Mouse (Mus musculus): ENCODE measurements around the gene Pepd. TPM values are rescaled to one million over a fixed set of nuclear protein-coding genes. Genes with fewer than 3 reads are reported as not detected.

The Pepd gene
- polyA plus RNA-seq, 1 experiment from 2014 or later = 63.7 TPM

GRCm38 (mm10) chr7:35027801-35028420 lies 115.7 kb downstream of the Pepd start:
- no peaks in the 10 kb centered on the region for H3K27me3 ChIP-seq (ENCODE audit: control insufficient read depth, insufficient read depth, low read length)
- no peak overlapping the region for H3K9ac ChIP-seq (replicated peaks; ENCODE audit: low read depth, low read length)
- H3K4me2 ChIP-seq (replicated peaks; ENCODE audit: low read depth, low read length) = no peak overlapping the region
- H3K27ac ChIP-seq (ENCODE audit: low read length) = no peak overlapping the region; the same call in 1 of the 2 replicates
- H3K4me1 ChIP-seq (ENCODE audit: control insufficient read depth, insufficient read depth, low read length) = no peaks in the 10 kb centered on the region
- WGBS = 61% methylated on average over 9 of the region's 9 CpGs
- 0 out of 2 replicates have a peak, but pooled peaks cover 3% of the 10 kb centered on the region for H3K36me3 ChIP-seq (ENCODE audit: control insufficient read depth, insufficient read depth, low read length)
- no peaks in the 10 kb centered on the region for H3K9me3 ChIP-seq (ENCODE audit: control insufficient read depth, low read depth, low read length)
- ATAC-seq (ENCODE audit: insufficient number of reproducible peaks, insufficient read depth, low FRiP score, low read depth) = no peak
- H3K4me3 ChIP-seq (ENCODE audit: low read depth, low read length) = no peak overlapping the region

- H3K27ac ChIP-seq (ENCODE audit: low read length) = no peak overlapping the region
- no peaks in the 10 kb centered on the region for H3K27me3 ChIP-seq (ENCODE audit: control insufficient read depth, insufficient read depth, low read length)
- no peak overlapping the region for H3K9ac ChIP-seq (replicated peaks; ENCODE audit: low read depth, low read length)
- H3K4me2 ChIP-seq (replicated peaks; ENCODE audit: low read depth, low read length) = no peak overlapping the region
- ATAC-seq (ENCODE audit: insufficient number of reproducible peaks, insufficient read depth, low FRiP score, low read depth) = no peak
- no peak overlapping the region for H3K4me3 ChIP-seq (ENCODE audit: low read depth, low read length)
- H3K36me3 ChIP-seq (ENCODE audit: control insufficient read depth, insufficient read depth, low read length) = 0 out of 2 replicates have a peak, but pooled peaks cover 3% of the 10 kb centered on the region
- no peaks in the 10 kb centered on the region for H3K4me1 ChIP-seq (ENCODE audit: control insufficient read depth, insufficient read depth, low read length)
- 90% methylated on average over 16 of the region's 16 CpGs for WGBS
- no peaks in the 10 kb centered on the region for H3K9me3 ChIP-seq (ENCODE audit: control insufficient read depth, low read depth, low read length)
Observed at GRCm38 (mm10) chr7:35028559-35028958, 116.4 kb downstream of the Pepd start.

- H3K4me2 ChIP-seq (replicated peaks; ENCODE audit: low read depth, low read length) = no peak overlapping the region
- no peak overlapping the region for H3K9ac ChIP-seq (replicated peaks; ENCODE audit: low read depth, low read length)
- H3K36me3 ChIP-seq (ENCODE audit: control insufficient read depth, insufficient read depth, low read length) = 0 out of 2 replicates have a peak, but pooled peaks cover 3% of the 10 kb centered on the region
- H3K9me3 ChIP-seq (ENCODE audit: control insufficient read depth, low read depth, low read length) = no peaks in the 10 kb centered on the region
- H3K27me3 ChIP-seq (ENCODE audit: control insufficient read depth, insufficient read depth, low read length) = no peaks in the 10 kb centered on the region
- no peaks in the 10 kb centered on the region for H3K4me1 ChIP-seq (ENCODE audit: control insufficient read depth, insufficient read depth, low read length)
- ATAC-seq (ENCODE audit: insufficient number of reproducible peaks, insufficient read depth, low FRiP score, low read depth) = no peak; the same call in 1 of the 2 replicates
- H3K4me3 ChIP-seq (ENCODE audit: low read depth, low read length) = no peak overlapping the region
- 83% methylated on average over 5 of the region's 5 CpGs for WGBS
- H3K27ac ChIP-seq (ENCODE audit: low read length) = no peak overlapping the region
Observed at GRCm38 (mm10) chr7:35029228-35029627, 117.0 kb downstream of the Pepd start.

GRCm38 (mm10) chr7:35029648-35030047 lies 117.5 kb downstream of the Pepd start:
- Histone ChIP-seq H3K36me3 (ENCODE audit: control insufficient read depth, insufficient read depth, low read length) (0 out of 2 replicates have a peak, but pooled peaks cover 3% of the 10 kb centered on the region), H3K9ac (replicated peaks; ENCODE audit: low read depth, low read length) (no peak overlapping the region), H3K4me3 (ENCODE audit: low read depth, low read length) (no peak overlapping the region), H3K4me2 (replicated peaks; ENCODE audit: low read depth, low read length) (no peak overlapping the region), H3K9me3 (ENCODE audit: control insufficient read depth, low read depth, low read length) (no peaks in the 10 kb centered on the region), H3K27me3 (ENCODE audit: control insufficient read depth, insufficient read depth, low read length) (no peaks in the 10 kb centered on the region), H3K27ac (ENCODE audit: low read length) (no peak overlapping the region), H3K4me1 (ENCODE audit: control insufficient read depth, insufficient read depth, low read length) (no peaks in the 10 kb centered on the region)
- WGBS = 76% methylated on average over 3 of the region's 3 CpGs
- ATAC-seq (ENCODE audit: insufficient number of reproducible peaks, insufficient read depth, low FRiP score, low read depth) = no peak

GRCm38 (mm10) chr7:35030567-35030966 lies 118.4 kb downstream of the Pepd start:
- Histone ChIP-seq H3K9ac (replicated peaks; ENCODE audit: low read depth, low read length) (no peak overlapping the region), H3K4me3 (ENCODE audit: low read depth, low read length) (no peak overlapping the region), H3K4me1 (ENCODE audit: control insufficient read depth, insufficient read depth, low read length) (peaks cover 4% of the 10 kb centered on the region; the same call in 1 of the 2 replicates), H3K9me3 (ENCODE audit: control insufficient read depth, low read depth, low read length) (no peaks in the 10 kb centered on the region), H3K27me3 (ENCODE audit: control insufficient read depth, insufficient read depth, low read length) (no peaks in the 10 kb centered on the region), H3K27ac (ENCODE audit: low read length) (no peak overlapping the region), H3K36me3 (ENCODE audit: control insufficient read depth, insufficient read depth, low read length) (peaks cover 3% of the 10 kb centered on the region; the same call in 1 of the 2 replicates), H3K4me2 (replicated peaks; ENCODE audit: low read depth, low read length) (no peak overlapping the region)
- ATAC-seq (ENCODE audit: insufficient number of reproducible peaks, insufficient read depth, low FRiP score, low read depth) = no peak
- WGBS = 73% methylated on average over 6 of the region's 6 CpGs

GRCm38 (mm10) chr7:35035141-35035553 lies 123.0 kb downstream of the Pepd start:
- H3K36me3 ChIP-seq (ENCODE audit: control insufficient read depth, insufficient read depth, low read length) = peaks cover 3% of the 10 kb centered on the region; the same call in 1 of the 2 replicates
- no peak overlapping the region for H3K27ac ChIP-seq (ENCODE audit: low read length)
- H3K9ac ChIP-seq (replicated peaks; ENCODE audit: low read depth, low read length) = no peak overlapping the region
- ATAC-seq (ENCODE audit: insufficient number of reproducible peaks, insufficient read depth, low FRiP score, low read depth) = no peak
- no peaks in the 10 kb centered on the region for H3K9me3 ChIP-seq (ENCODE audit: control insufficient read depth, low read depth, low read length)
- H3K27me3 ChIP-seq (ENCODE audit: control insufficient read depth, insufficient read depth, low read length) = no peaks in the 10 kb centered on the region
- H3K4me3 ChIP-seq (ENCODE audit: low read depth, low read length) = no peak overlapping the region
- WGBS = 42% methylated on average over 6 of the region's 6 CpGs
- peaks cover 10% of the 10 kb centered on the region; the same call in 1 of the 2 replicates for H3K4me1 ChIP-seq (ENCODE audit: control insufficient read depth, insufficient read depth, low read length)
- H3K4me2 ChIP-seq (replicated peaks; ENCODE audit: low read depth, low read length) = no peak overlapping the region

- Histone ChIP-seq H3K36me3 (ENCODE audit: control insufficient read depth, insufficient read depth, low read length) (peaks cover 3% of the 10 kb centered on the region; the same call in 1 of the 2 replicates), H3K4me1 (ENCODE audit: control insufficient read depth, insufficient read depth, low read length) (peaks cover 10% of the 10 kb centered on the region; the same call in 1 of the 2 replicates), H3K4me3 (ENCODE audit: low read depth, low read length) (no peak overlapping the region), H3K4me2 (replicated peaks; ENCODE audit: low read depth, low read length) (no peak overlapping the region), H3K27me3 (ENCODE audit: control insufficient read depth, insufficient read depth, low read length) (no peaks in the 10 kb centered on the region), H3K9me3 (ENCODE audit: control insufficient read depth, low read depth, low read length) (no peaks in the 10 kb centered on the region), H3K9ac (replicated peaks; ENCODE audit: low read depth, low read length) (no peak overlapping the region), H3K27ac (ENCODE audit: low read length) (no peak overlapping the region)
- WGBS = 73% methylated on average over 4 of the region's 4 CpGs
- ATAC-seq (ENCODE audit: insufficient number of reproducible peaks, insufficient read depth, low FRiP score, low read depth) = no peak
Observed at GRCm38 (mm10) chr7:35035565-35035964, 123.4 kb downstream of the Pepd start.

- no peaks in the 10 kb centered on the region for H3K9me3 ChIP-seq (ENCODE audit: control insufficient read depth, low read depth, low read length)
- no peaks in the 10 kb centered on the region for H3K27me3 ChIP-seq (ENCODE audit: control insufficient read depth, insufficient read depth, low read length)
- peak overlapping the region; percentile 55 for H3K27ac ChIP-seq (ENCODE audit: low read length)
- H3K4me3 ChIP-seq (ENCODE audit: low read depth, low read length) = no peak overlapping the region
- peaks cover 10% of the 10 kb centered on the region; the same call in 1 of the 2 replicates for H3K4me1 ChIP-seq (ENCODE audit: control insufficient read depth, insufficient read depth, low read length)
- 0 out of 2 replicates have a peak, but pooled peaks have one; percentile 31 for ATAC-seq (ENCODE audit: insufficient number of reproducible peaks, insufficient read depth, low FRiP score, low read depth)
- peaks cover 3% of the 10 kb centered on the region; the same call in 1 of the 2 replicates for H3K36me3 ChIP-seq (ENCODE audit: control insufficient read depth, insufficient read depth, low read length)
- no peak overlapping the region for H3K9ac ChIP-seq (replicated peaks; ENCODE audit: low read depth, low read length)
- WGBS = 66% methylated on average over 5 of the region's 5 CpGs
- no peak overlapping the region for H3K4me2 ChIP-seq (replicated peaks; ENCODE audit: low read depth, low read length)
Observed at GRCm38 (mm10) chr7:35036266-35036731, 124.1 kb downstream of the Pepd start.

Measured in stomach, embryonic 14.5 days (tissue).